ENCODE assay signal across 10 mouse cellular contexts in the genomic region with DNA sequence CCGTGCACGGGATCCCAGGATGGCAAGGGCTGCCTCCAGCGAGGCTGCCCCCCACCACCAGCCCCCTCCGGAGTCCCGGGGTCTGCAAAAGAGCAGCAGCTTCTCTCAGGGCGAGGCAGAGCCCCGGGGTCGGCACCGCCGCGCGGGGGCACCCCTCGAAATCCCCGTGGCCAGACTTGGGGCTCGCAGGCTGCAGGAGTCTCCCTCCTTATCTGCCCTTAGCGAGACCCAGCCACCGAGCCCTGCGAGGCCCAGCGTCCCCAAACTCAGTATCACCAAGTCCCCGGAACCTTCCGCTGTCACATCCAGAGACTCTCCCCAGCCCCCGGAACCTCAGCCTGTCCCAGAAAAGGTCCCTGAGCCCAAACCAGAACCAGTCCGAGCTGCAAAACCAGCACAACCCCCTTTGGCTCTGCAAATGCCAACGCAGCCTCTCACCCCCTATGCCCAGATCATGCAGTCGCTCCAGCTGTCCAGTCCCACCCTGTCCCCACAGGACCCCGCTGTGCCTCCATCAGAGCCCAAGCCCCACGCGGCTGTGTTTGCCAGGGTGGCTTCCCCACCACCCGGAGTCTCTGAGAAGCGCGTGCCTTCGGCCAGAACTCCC. TPM values are rescaled to one million over a fixed set of nuclear protein-coding genes. Genes with fewer than 3 reads are reported as not detected.
DNase-seq lines count a peak whose midpoint lies in the region; ATAC-seq and TF ChIP-seq lines count a peak whose summit lies in the region.
"Had no signal": no experiment of that assay in that cellular context is flagged by ENCODE, and none has a peak within 500 bp of the region (broad histone marks: within the 10 kb centered on the region; RNA-seq: fewer than 3 reads in every experiment).

No protein-coding gene starts in this region.

- peaks cover 61% of the 10 kb centered on the region for H3K36me3 ChIP-seq in heart, postnatal 0 days (replicated peaks; ENCODE audit: control insufficient read depth, insufficient read depth, low read length)
- no peaks in the 10 kb centered on the region for H3K36me3 ChIP-seq in heart, adult 2 months (ENCODE audit: control insufficient read depth, insufficient read depth, low read length)
- no peaks in the 10 kb centered on the region for H3K36me3 ChIP-seq in embryonic facial prominence, embryonic 11.5 days (replicated peaks; ENCODE audit: control insufficient read depth, insufficient read depth, low read depth, low read length)
- 0 out of 2 replicates have a peak, but pooled peaks cover 4% of the 10 kb centered on the region for H3K36me3 ChIP-seq in hindbrain, embryonic 12.5 days
- H3K36me3 ChIP-seq in midbrain, embryonic 11.5 days (ENCODE audit: control insufficient read depth, insufficient read depth, low read length): no peaks in the 10 kb centered on the region

- intact Hi-C loops in heart, adult 2 months (cut with DNase I): no loop called here

- H3K27ac ChIP-seq in heart, postnatal 0 days (ENCODE audit: low read depth): no peak overlapping the region
- no peak overlapping the region for H3K27ac ChIP-seq in heart, adult 2 months
- H3K27ac ChIP-seq in embryonic facial prominence, embryonic 11.5 days (replicated peaks; ENCODE audit: low read depth, low read length): no peak overlapping the region
- H3K27ac ChIP-seq in hindbrain, embryonic 12.5 days: no peak overlapping the region
- no peak overlapping the region for H3K27ac ChIP-seq in midbrain, embryonic 11.5 days (ENCODE audit: low read depth, low read length)

- 37% methylated on average over 30 of the region's 32 CpGs for WGBS in heart, postnatal 0 days
- 33% methylated on average over 32 of the region's 32 CpGs for WGBS in heart, adult 2 months
- WGBS in embryonic facial prominence, embryonic 11.5 days: 5% methylated on average over 32 of the region's 32 CpGs
- WGBS in hindbrain, embryonic 12.5 days: 5% methylated on average over 31 of the region's 32 CpGs
- 2% methylated on average over 32 of the region's 32 CpGs for WGBS in midbrain, embryonic 11.5 days

- DNase-seq in heart, postnatal 0 days (ENCODE audit: low spot score): no peak
- no peak for DNase-seq in heart, adult 2 months
- DNase-seq in embryonic facial prominence, embryonic 11.5 days (ENCODE audit: low spot score): peak; percentile 9
- peak; percentile 95 for DNase-seq in midbrain, embryonic 11.5 days (ENCODE audit: low spot score, missing footprints)
- DNase-seq in spleen, postnatal 4 days (ENCODE audit: low spot score in 2 of 2): no peak
- DNase-seq in MN1 (ENCODE audit: low spot score): no peak

- no peaks in the 10 kb centered on the region for H3K4me1 ChIP-seq in heart, postnatal 0 days (ENCODE audit: control insufficient read depth, insufficient read depth)
- no peaks in the 10 kb centered on the region for H3K4me1 ChIP-seq in heart, adult 2 months (ENCODE audit: control insufficient read depth, insufficient read depth, low read length)
- peaks cover 18% of the 10 kb centered on the region for H3K4me1 ChIP-seq in embryonic facial prominence, embryonic 11.5 days (ENCODE audit: control insufficient read depth, insufficient read depth, low read length)
- H3K4me1 ChIP-seq in hindbrain, embryonic 12.5 days: peaks cover 38% of the 10 kb centered on the region
- H3K4me1 ChIP-seq in midbrain, embryonic 11.5 days (ENCODE audit: control insufficient read depth, insufficient read depth, low read length): peaks cover 28% of the 10 kb centered on the region

- TF ChIP-seq POLR2A in heart, adult 2 months (IDR thresholded peaks at IDR 0.05; ENCODE audit: insufficient read depth, low read depth, low read length): no peak

- H3K9me3 ChIP-seq in heart, postnatal 0 days (replicated peaks; ENCODE audit: control insufficient read depth, low read length): no peaks in the 10 kb centered on the region
- H3K9me3 ChIP-seq in embryonic facial prominence, embryonic 11.5 days (replicated peaks; ENCODE audit: control insufficient read depth, low read length): no peaks in the 10 kb centered on the region
- H3K9me3 ChIP-seq in hindbrain, embryonic 12.5 days (replicated peaks): no peaks in the 10 kb centered on the region
- H3K9me3 ChIP-seq in midbrain, embryonic 11.5 days (ENCODE audit: control insufficient read depth, low read length): no peaks in the 10 kb centered on the region

- ATAC-seq in heart, postnatal 0 days (ENCODE audit: insufficient read depth, low read depth): 0 out of 2 replicates have a peak, but pooled peaks have one; percentile 9
- ATAC-seq in embryonic facial prominence, embryonic 11.5 days (replicated peaks; ENCODE audit: insufficient number of reproducible peaks, low FRiP score, low TSS enrichment, low read depth): 0 out of 2 replicates have a peak, but pooled peaks have one; percentile 22
- ATAC-seq in hindbrain, embryonic 12.5 days (ENCODE audit: low FRiP score): peak; percentile 3; the same call in 1 of the 2 replicates
- ATAC-seq in midbrain, embryonic 11.5 days (ENCODE audit: low FRiP score): peak; percentile 12; the same call in 1 of the 2 replicates
- ATAC-seq in megakaryocyte-erythroid progenitor cell, adult 5-6 weeks (replicated peaks; ENCODE audit: low FRiP score, low TSS enrichment, poor library complexity, severe bottlenecking): no peak

- H3K4me3 ChIP-seq in heart, postnatal 0 days (ENCODE audit: low read depth, low read length): peak overlapping the region; percentile 22; the same call in 1 of the 2 replicates
- H3K4me3 ChIP-seq in heart, adult 2 months: no peak overlapping the region
- peak overlapping the region; percentile 37 for H3K4me3 ChIP-seq in embryonic facial prominence, embryonic 11.5 days (ENCODE audit: low read depth, low read length)
- peak overlapping the region; percentile 38 for H3K4me3 ChIP-seq in hindbrain, embryonic 12.5 days
- peak overlapping the region; percentile 36 for H3K4me3 ChIP-seq in midbrain, embryonic 11.5 days (ENCODE audit: low read depth, low read length)

- H3K79me2 ChIP-seq in heart, adult 2 months (replicated peaks; ENCODE audit: control insufficient read depth, insufficient read depth, low read length): no peaks in the 10 kb centered on the region

- no peak overlapping the region for H3K9ac ChIP-seq in heart, postnatal 0 days (replicated peaks; ENCODE audit: low read depth, low read length)
- H3K9ac ChIP-seq in heart, adult 2 months (ENCODE audit: low read depth, low read length): no peak overlapping the region
- H3K9ac ChIP-seq in embryonic facial prominence, embryonic 11.5 days (replicated peaks; ENCODE audit: low read length): peak overlapping the region; percentile 50
- H3K9ac ChIP-seq in hindbrain, embryonic 12.5 days: peak overlapping the region; percentile 56
- H3K9ac ChIP-seq in midbrain, embryonic 11.5 days (ENCODE audit: low read length): peak overlapping the region; percentile 59

- peak overlapping the region; percentile 32 for H3K4me2 ChIP-seq in heart, postnatal 0 days (ENCODE audit: low read depth, low read length)
- peak overlapping the region; percentile 63 for H3K4me2 ChIP-seq in embryonic facial prominence, embryonic 11.5 days (ENCODE audit: low read depth, low read length)
- H3K4me2 ChIP-seq in hindbrain, embryonic 12.5 days (replicated peaks): peak overlapping the region; percentile 58
- H3K4me2 ChIP-seq in midbrain, embryonic 11.5 days: peak overlapping the region; percentile 57

- peaks cover 20% of the 10 kb centered on the region for H3K27me3 ChIP-seq in heart, postnatal 0 days (ENCODE audit: control insufficient read depth, insufficient read depth, low read length)
- H3K27me3 ChIP-seq in heart, adult 2 months (ENCODE audit: control insufficient read depth, insufficient read depth, low read length): no peaks in the 10 kb centered on the region
- H3K27me3 ChIP-seq in embryonic facial prominence, embryonic 11.5 days (ENCODE audit: control insufficient read depth, insufficient read depth, low read length): peaks cover 21% of the 10 kb centered on the region
- peaks cover 54% of the 10 kb centered on the region for H3K27me3 ChIP-seq in hindbrain, embryonic 12.5 days
- H3K27me3 ChIP-seq in midbrain, embryonic 11.5 days (ENCODE audit: control insufficient read depth, insufficient read depth, low read length): peaks cover 42% of the 10 kb centered on the region

- no peak for TF ChIP-seq CTCF in heart, postnatal 0 days (IDR thresholded peaks at IDR 0.05; ENCODE audit: low read depth)
- TF ChIP-seq CTCF in heart, adult 2 months (IDR thresholded peaks at IDR 0.05): no peak

- TF ChIP-seq EP300 in heart, postnatal 0 days (IDR thresholded peaks at IDR 0.05; ENCODE audit: low read depth): no peak
- no peak for TF ChIP-seq EP300 in heart, adult 2 months (IDR thresholded peaks at IDR 0.05; ENCODE audit: insufficient read depth, low read depth, low read length)

RNA-seq across cellular contexts. Expression of a gene that starts 13.4 kb away (rescaled TPM):
- total RNA-seq in heart, postnatal 0 days (2014; rRNA removed; ENCODE audit: low replicate concordance): 74.7 and 85.2 TPM in 2 replicates
- polyA plus RNA-seq in heart, postnatal 0 days (2015; fragmentation: Nextera tagmentation; extraction: Ambion mirVana): 47.4 and 55.9 TPM in 2 replicates
- 10 to 100 TPM; 38.9 to 39.9 TPM for total RNA-seq in heart, adult 2 months (2021)
- 91.3 and 94.6 TPM in 2 replicates for polyA plus RNA-seq in heart, adult 2 months (2012; rRNA removed)
- polyA plus RNA-seq in embryonic facial prominence, embryonic 11.5 days (2014; fragmentation: Nextera tagmentation; extraction: Ambion mirVana): 36.9 and 38.4 TPM in 2 replicates
- polyA plus RNA-seq in hindbrain, embryonic 12.5 days (2016; fragmentation: Nextera tagmentation; extraction: Ambion mirVana): 73.1 and 74.1 TPM in 2 replicates
- polyA plus RNA-seq in midbrain, embryonic 11.5 days (2014; fragmentation: Nextera tagmentation; extraction: Ambion mirVana): 56.1 and 56.4 TPM in 2 replicates
- total RNA-seq in megakaryocyte-erythroid progenitor cell, adult 5-6 weeks (2014; fragmentation: Nextera tagmentation): 70.3 and 92.5 TPM in 2 replicates
- 35.0 and 52.6 TPM in 2 replicates for total RNA-seq in megakaryocyte-erythroid progenitor cell, adult 5-6 weeks (2017)

RNA-seq across cellular contexts. Expression of a gene that starts 27.9 kb away (rescaled TPM):
- not detected in 2 replicates for total RNA-seq in heart, postnatal 0 days (2014; rRNA removed; ENCODE audit: low replicate concordance)
- 0.04 and 0.07 TPM in 2 replicates for polyA plus RNA-seq in heart, postnatal 0 days (2015; fragmentation: Nextera tagmentation; extraction: Ambion mirVana)
- not detected for total RNA-seq in heart, adult 2 months (2021)
- polyA plus RNA-seq in heart, adult 2 months (2012; rRNA removed): not detected in 2 replicates
- polyA plus RNA-seq in embryonic facial prominence, embryonic 11.5 days (2014; fragmentation: Nextera tagmentation; extraction: Ambion mirVana): 0.29 and 1.1 TPM in 2 replicates
- polyA plus RNA-seq in hindbrain, embryonic 12.5 days (2016; fragmentation: Nextera tagmentation; extraction: Ambion mirVana): 18.3 and 19.0 TPM in 2 replicates
- 4.6 and 5.9 TPM in 2 replicates for polyA plus RNA-seq in midbrain, embryonic 11.5 days (2014; fragmentation: Nextera tagmentation; extraction: Ambion mirVana)
- total RNA-seq in megakaryocyte-erythroid progenitor cell, adult 5-6 weeks (2014; fragmentation: Nextera tagmentation): not detected in 2 replicates
- not detected in 2 replicates for total RNA-seq in megakaryocyte-erythroid progenitor cell, adult 5-6 weeks (2017)
- total RNA-seq: heart, postnatal 25 days; megakaryocyte, adult 5-6 weeks had no signal

RNA-seq across cellular contexts. Expression of a gene that starts 47.2 kb away (rescaled TPM):
- 95.0 and 105 TPM in 2 replicates for total RNA-seq in heart, postnatal 0 days (2014; rRNA removed; ENCODE audit: low replicate concordance)
- 26.8 and 30.2 TPM in 2 replicates for polyA plus RNA-seq in heart, postnatal 0 days (2015; fragmentation: Nextera tagmentation; extraction: Ambion mirVana)
- total RNA-seq in heart, adult 2 months (2021): 100 to 1,000 TPM; 131 to 135 TPM
- 94.0 and 109 TPM in 2 replicates for polyA plus RNA-seq in heart, adult 2 months (2012; rRNA removed)
- 16.7 and 19.9 TPM in 2 replicates for polyA plus RNA-seq in embryonic facial prominence, embryonic 11.5 days (2014; fragmentation: Nextera tagmentation; extraction: Ambion mirVana)
- 19.1 and 19.7 TPM in 2 replicates for polyA plus RNA-seq in hindbrain, embryonic 12.5 days (2016; fragmentation: Nextera tagmentation; extraction: Ambion mirVana)
- polyA plus RNA-seq in midbrain, embryonic 11.5 days (2014; fragmentation: Nextera tagmentation; extraction: Ambion mirVana): 13.4 and 15.2 TPM in 2 replicates
- total RNA-seq in megakaryocyte-erythroid progenitor cell, adult 5-6 weeks (2014; fragmentation: Nextera tagmentation): not detected in 2 replicates
- 0.19 TPM in 1 of 2 replicates, not detected in the other for total RNA-seq in megakaryocyte-erythroid progenitor cell, adult 5-6 weeks (2017)

RNA-seq across cellular contexts. Expression of a gene that starts 56.8 kb away (rescaled TPM):
- total RNA-seq in heart, postnatal 0 days (2014; rRNA removed; ENCODE audit: low replicate concordance): 47.7 and 53.3 TPM in 2 replicates
- polyA plus RNA-seq in heart, postnatal 0 days (2015; fragmentation: Nextera tagmentation; extraction: Ambion mirVana): 19.1 and 19.3 TPM in 2 replicates
- 10 to 100 TPM; 23.2 to 25.0 TPM for total RNA-seq in heart, adult 2 months (2021)
- polyA plus RNA-seq in heart, adult 2 months (2012; rRNA removed): 26.9 and 37.8 TPM in 2 replicates
- polyA plus RNA-seq in embryonic facial prominence, embryonic 11.5 days (2014; fragmentation: Nextera tagmentation; extraction: Ambion mirVana): 14.6 and 15.3 TPM in 2 replicates
- polyA plus RNA-seq in hindbrain, embryonic 12.5 days (2016; fragmentation: Nextera tagmentation; extraction: Ambion mirVana): 39.2 and 41.5 TPM in 2 replicates
- polyA plus RNA-seq in midbrain, embryonic 11.5 days (2014; fragmentation: Nextera tagmentation; extraction: Ambion mirVana): 15.2 and 20.8 TPM in 2 replicates
- 3.1 and 4.0 TPM in 2 replicates for total RNA-seq in megakaryocyte-erythroid progenitor cell, adult 5-6 weeks (2014; fragmentation: Nextera tagmentation)
- total RNA-seq in megakaryocyte-erythroid progenitor cell, adult 5-6 weeks (2017): 0.15 and 1.2 TPM in 2 replicates

RNA-seq across cellular contexts. Expression of a gene that starts 57.0 kb away (rescaled TPM):
- total RNA-seq in heart, postnatal 0 days (2014; rRNA removed; ENCODE audit: low replicate concordance): not detected in 2 replicates
- polyA plus RNA-seq in heart, postnatal 0 days (2015; fragmentation: Nextera tagmentation; extraction: Ambion mirVana): 0.61 and 0.81 TPM in 2 replicates
- under 1 TPM; 0.21 to 0.66 TPM for total RNA-seq in heart, adult 2 months (2021)
- 0.39 and 0.73 TPM in 2 replicates for polyA plus RNA-seq in heart, adult 2 months (2012; rRNA removed)
- polyA plus RNA-seq in embryonic facial prominence, embryonic 11.5 days (2014; fragmentation: Nextera tagmentation; extraction: Ambion mirVana): 0.98 and 1.6 TPM in 2 replicates
- polyA plus RNA-seq in hindbrain, embryonic 12.5 days (2016; fragmentation: Nextera tagmentation; extraction: Ambion mirVana): 25.3 and 25.7 TPM in 2 replicates
- polyA plus RNA-seq in midbrain, embryonic 11.5 days (2014; fragmentation: Nextera tagmentation; extraction: Ambion mirVana): 11.6 and 13.0 TPM in 2 replicates
- total RNA-seq in megakaryocyte-erythroid progenitor cell, adult 5-6 weeks (2014; fragmentation: Nextera tagmentation): 0.49 TPM in 1 of 2 replicates, not detected in the other
- total RNA-seq in megakaryocyte-erythroid progenitor cell, adult 5-6 weeks (2017): not detected in 2 replicates

Comparison
In these comparisons a context has a peak if more than half of its experiments do, and no peak if none do; other contexts are left out.
1. DNase-seq: peak in embryonic facial prominence, embryonic 11.5 days (single experiment) and midbrain, embryonic 11.5 days (single experiment); none in heart, postnatal 0 days (single experiment), heart, adult 2 months (0 of 2), spleen, postnatal 4 days (0 of 2) and MN1 (single experiment).
2. H3K9ac ChIP-seq: peak in embryonic facial prominence, embryonic 11.5 days (single experiment), hindbrain, embryonic 12.5 days (single experiment) and midbrain, embryonic 11.5 days (single experiment); none in heart, postnatal 0 days (single experiment) and heart, adult 2 months (single experiment).
3. Peak in every context shown above with its lines, with median percentiles within 50 percentile points of each other: H3K4me2 ChIP-seq.